Mouse (Mus musculus) cerebellum, adult 9-10 months (tissue): ENCODE data around the gene Rbm15.
"Not testable (repeated sequence)": the region's sequence is repeated elsewhere in the genome, so short reads cannot be mapped to it uniquely, and the experiment has no call there.

Experiments
- DNase-seq: peaks from one replicate; pipeline ENCODE4 v3.0.0; 2022

Gene Rbm15

DNA sequence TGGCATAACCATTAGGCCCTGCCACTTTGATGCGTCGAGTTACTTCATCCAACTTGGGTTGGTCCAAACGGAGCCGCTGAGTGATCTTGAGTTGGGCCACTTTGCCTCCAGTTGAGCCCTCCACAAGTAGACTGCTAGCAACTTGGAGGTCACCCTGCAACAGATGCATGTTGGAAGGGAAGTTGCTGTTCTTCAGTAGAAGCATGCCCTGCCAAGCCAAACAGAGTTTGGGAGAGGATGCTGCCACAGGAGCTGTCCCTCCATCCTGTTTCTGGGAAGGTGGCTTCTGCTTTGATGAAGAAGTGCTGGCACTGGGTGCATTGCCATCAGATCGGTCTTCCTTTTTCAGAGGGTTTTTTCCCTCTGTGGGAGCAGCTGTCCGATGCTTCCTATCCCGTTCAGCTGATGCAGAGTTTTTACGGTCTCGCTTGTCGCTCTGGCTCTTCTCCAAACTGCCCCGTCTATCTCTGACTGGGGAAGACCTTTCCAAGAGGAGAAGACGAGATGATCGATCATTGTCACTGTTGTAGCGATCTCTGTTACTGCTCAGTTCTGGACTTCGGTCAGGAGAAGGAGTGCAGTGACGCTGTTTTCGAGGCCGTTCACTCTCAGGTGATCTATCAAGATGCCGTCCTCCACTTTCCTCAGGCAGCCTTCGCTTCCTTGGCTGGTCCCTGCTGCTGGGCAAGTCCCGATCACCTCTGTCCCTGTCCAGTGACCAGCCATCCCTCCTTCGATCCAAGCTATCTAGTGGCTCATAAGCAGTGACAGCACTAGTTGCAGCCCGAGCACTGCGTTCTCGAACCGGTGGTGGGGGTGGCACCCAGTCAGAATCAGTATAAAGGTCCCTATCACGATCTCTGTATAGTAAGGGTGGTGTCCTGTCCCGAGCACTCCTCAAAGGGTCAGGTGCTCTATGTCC is 2.7 kb downstream of the Rbm15 start:
- DNase-seq: peak; percentile 41

GRCm38 (mm10) chr3:107326442-107326841 is 7.0 kb downstream of the Rbm15 start:
- no peak for DNase-seq

GRCm38 (mm10) chr3:107321776-107322175 is 11.7 kb downstream of the Rbm15 start:
- DNase-seq: no peak

DNA sequence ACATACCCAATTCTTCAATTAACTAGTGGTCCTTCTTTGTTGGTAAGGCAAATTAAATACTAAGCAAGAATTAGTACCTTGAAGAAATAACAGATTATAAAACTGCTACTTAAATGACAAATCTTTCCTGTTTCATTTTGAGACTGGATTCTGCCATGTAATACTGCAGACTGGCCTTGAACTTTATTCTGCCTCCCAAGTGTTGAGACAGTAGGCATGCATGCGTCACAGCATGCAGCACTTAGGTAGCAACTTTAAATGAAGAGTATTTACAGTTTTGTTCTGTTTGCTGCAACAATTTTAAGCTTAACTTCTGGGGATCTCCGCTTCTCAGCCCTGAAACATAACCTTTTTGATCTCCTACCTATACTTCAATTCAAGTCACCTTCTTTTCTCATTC is 12.3 kb downstream of the Rbm15 start:
- DNase-seq: no peak

- no peak for DNase-seq
These were observed 16.1 kb downstream of the Rbm15 start for GRCm38 (mm10) chr3:107317338-107317737.

DNA sequence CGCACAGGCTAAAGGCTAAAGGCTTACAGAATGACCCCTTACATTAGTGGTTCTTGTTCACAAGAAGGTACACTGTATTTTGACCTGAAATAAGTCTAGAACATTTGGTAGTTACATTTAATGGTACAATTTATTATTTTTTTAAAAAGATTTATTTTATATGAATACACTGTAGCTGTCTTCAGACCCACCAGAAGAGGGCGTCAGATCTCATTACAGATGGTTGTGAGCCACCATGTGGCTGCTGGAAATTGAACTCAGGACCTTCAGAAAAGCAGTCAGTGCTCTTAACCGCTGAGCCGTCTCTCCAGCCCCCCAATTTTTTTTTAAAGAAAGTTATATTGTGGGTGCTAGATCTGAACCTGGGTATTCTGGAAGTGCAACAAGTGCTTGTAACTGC is 36.6 kb downstream of the Rbm15 start:
- DNase-seq: not testable (repeated sequence)

GRCm38 (mm10) chr3:107295672-107296360 is 37.7 kb downstream of the Rbm15 start:
- DNase-seq: no peak

DNA sequence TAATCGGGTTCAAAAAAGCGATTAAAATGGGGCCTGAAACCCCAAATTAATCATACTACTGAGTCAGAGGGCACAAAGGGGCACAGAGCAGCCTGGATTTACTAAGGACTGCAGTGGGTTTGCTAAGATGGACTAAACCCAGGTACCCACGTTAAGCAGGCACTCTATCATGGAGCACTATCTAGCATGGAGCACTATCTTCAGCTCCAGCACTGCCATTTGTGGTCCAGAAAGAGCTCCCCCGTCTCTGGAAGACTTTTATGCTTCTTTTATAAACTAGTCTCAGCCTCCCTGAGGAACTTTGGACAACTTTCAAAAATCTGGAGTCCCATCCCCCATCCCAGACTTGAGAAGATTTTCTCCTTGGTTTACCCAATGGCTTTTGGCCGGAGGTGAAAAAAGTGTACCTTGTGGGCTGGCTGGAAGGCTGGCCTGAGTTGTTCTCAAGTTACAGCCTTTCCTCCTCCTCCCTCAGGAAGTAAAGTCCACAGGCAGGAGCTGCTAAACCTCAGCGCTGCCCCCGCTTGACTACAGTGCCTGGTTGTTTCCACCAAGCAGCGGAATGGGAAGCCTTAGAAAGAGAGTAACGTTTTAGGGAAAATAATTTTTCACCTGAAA is 42.6 kb downstream of the Rbm15 start, which contains the start of gene Slc16a4:
TSS of gene Slc16a4 (plus strand) at position 467 of the 618 bp plus-strand sequence.
- no peak for DNase-seq

- DNase-seq: no peak
These were observed 46.1 kb downstream of the Rbm15 start for GRCm38 (mm10) chr3:107287346-107287745.

DNA sequence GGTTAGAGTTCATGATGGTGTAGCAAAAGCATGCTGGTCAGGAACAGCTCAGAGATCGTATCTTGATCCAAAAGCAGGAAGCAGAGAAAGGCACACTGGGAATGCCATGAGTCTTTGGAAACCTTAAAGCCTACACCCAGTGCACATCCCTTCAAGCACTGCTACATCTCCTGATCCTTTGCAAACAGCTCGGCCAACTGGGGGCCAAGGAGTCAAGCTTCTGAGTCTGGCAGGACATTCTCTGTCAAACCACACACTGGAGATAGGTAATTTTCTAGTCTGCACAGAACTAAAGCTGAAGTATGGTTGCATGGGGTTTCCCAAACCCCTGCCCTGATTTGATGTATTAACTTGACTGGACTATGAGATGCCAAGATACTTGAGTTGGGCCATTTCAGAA is 47.4 kb downstream of the Rbm15 start:
- no peak for DNase-seq

- peak; percentile 93 for DNase-seq
These were observed 54.8 kb downstream of the Rbm15 start, which contains the start of gene Lamtor5 for GRCm38 (mm10) chr3:107278479-107279269. Lamtor5 (plus strand) TSS chr3:107278858.

- no peak for DNase-seq
These were observed 56.8 kb downstream of the Rbm15 start for GRCm38 (mm10) chr3:107276626-107277025.

- no peak for DNase-seq
These were observed 57.5 kb downstream of the Rbm15 start for GRCm38 (mm10) chr3:107275996-107276395.
